Mouse (Mus musculus) bone marrow macrophage, adult 2 months (primary cell): ENCODE measurements around the gene Gpc5.

Experiments
- CTCF ChIP-seq: IDR thresholded peaks from 2 replicates; pipeline ENCODE4 v1.5.1; 2012; ENCODE audit warnings: low read depth, mild to moderate bottlenecking, low read length, moderate library complexity
- POLR2A ChIP-seq: IDR thresholded peaks from 2 replicates; pipeline ENCODE4 v1.6.1; 2012; ENCODE audit warnings: mild to moderate bottlenecking, low read depth, low read length, borderline replicate concordance

GRCm38 (mm10) chr14:115843783-115844182, 751.8 kb downstream of the Gpc5 start:
- no peak for TF ChIP-seq CTCF
- no peak for TF ChIP-seq POLR2A
